Mouse (Mus musculus) heart, embryonic 14.5 days (tissue): ENCODE data around the gene Nuak2. TPM values are rescaled to one million over a fixed set of nuclear protein-coding genes. Genes with fewer than 3 reads are reported as not detected.
A peak's percentile ranks its signal among the peaks of the same experiment; 100 is the strongest.
"Not testable (repeated sequence)": the region's sequence is repeated elsewhere in the genome, so short reads cannot be mapped to it uniquely, and the experiment has no call there.

Experiments
- ATAC-seq: fragments of 200-750 bp; cut with Nextera tagmentation; 2 replicates; pipeline ENCODE4 v1.8.0; 2017; ENCODE audit warnings: low read depth, moderate TSS enrichment; ENCODE audit not compliant: insufficient number of reproducible peaks, insufficient read depth, low FRiP score
- H3K27ac ChIP-seq, 2 experiments: fragments of 200-500 bp in 1 of 2; fragments of 300-500 bp in 1 of 2; sonication (generic) in 1 of 2; replicated peaks in 1 of 2; 2 replicates each; pipeline ENCODE4 v1.5.1; 2012 to 2014; ENCODE audit warnings: low read depth in 2 of 2, low read length in 2 of 2, control low read depth in 1 of 2, mild to moderate bottlenecking in 1 of 2, mixed read lengths in 1 of 2; ENCODE audit not compliant: control insufficient read depth in 1 of 2, insufficient read depth in 1 of 2
- H3K27me3 ChIP-seq: fragments of 300-500 bp; sonication (generic); 2 replicates; pipeline ENCODE4 v1.6.1; 2014; ENCODE audit warnings: mild to moderate bottlenecking, low read length, control low read depth; ENCODE audit not compliant: control insufficient read depth, insufficient read depth
- H3K36me3 ChIP-seq: fragments of 300-500 bp; sonication (generic); 2 replicates; pipeline ENCODE4 v1.6.1; 2014; ENCODE audit warnings: mild to moderate bottlenecking, control low read depth, low read length, mixed read lengths; ENCODE audit not compliant: control insufficient read depth, insufficient read depth
- H3K4me1 ChIP-seq, 2 experiments: fragments of 200-500 bp in 1 of 2; fragments of 300-500 bp in 1 of 2; sonication (generic) in 1 of 2; 2 replicates each; pipeline ENCODE4 v1.6.1; 2012 to 2014; ENCODE audit warnings: low read length in 2 of 2, control low read depth in 1 of 2, mixed read lengths in 1 of 2; ENCODE audit not compliant: control insufficient read depth in 2 of 2, insufficient read depth in 2 of 2
- H3K4me2 ChIP-seq: fragments of 300-500 bp; sonication (generic); 2 replicates; pipeline ENCODE4 v1.6.1; 2014; ENCODE audit warnings: mild to moderate bottlenecking, low read length
- H3K4me3 ChIP-seq, 2 experiments: fragments of 200-500 bp in 1 of 2; fragments of 300-500 bp in 1 of 2; sonication (generic) in 1 of 2; 2 replicates each; pipeline ENCODE4 v1.5.1; 2012 to 2014; ENCODE audit warnings: low read length in 2 of 2, mild to moderate bottlenecking in 2 of 2, control low read depth in 1 of 2, low read depth in 1 of 2, moderate library complexity in 1 of 2; ENCODE audit not compliant: control insufficient read depth in 1 of 2, insufficient read depth in 1 of 2
- H3K9ac ChIP-seq: fragments of 300-500 bp; sonication (generic); 2 replicates; pipeline ENCODE4 v1.6.1; 2014; ENCODE audit warnings: mild to moderate bottlenecking, low read length
- H3K9me3 ChIP-seq: fragments of 300-500 bp; sonication (generic); 2 replicates; pipeline ENCODE4 v1.6.1; 2016; ENCODE audit warnings: low read length, control low read depth; ENCODE audit not compliant: control insufficient read depth
- WGBS: fragments of 180-500 bp; shearing (Covaris S2); extraction: QIAGEN DNeasy Blood & Tissue Kit; methylation state at CpG from one replicate; pipeline ENCODE4 v1.1.7; 2014; 5-methylcytosine and 5-hydroxymethylcytosine counted together
- polyA plus RNA-seq: library from polyadenylated mRNA; unstranded; fragments of >200 nt; fragmentation: Nextera tagmentation; extraction: Ambion mirVana; gene quantifications from 2 replicates; pipeline ENCODE4 v1.2.1, GENCODE M21; 2014

Gene Nuak2
- polyA plus RNA-seq, 1 experiment from 2014 or later, result 2.2 TPM

GRCm38 (mm10) chr1:132346134-132346851 lies 30.4 kb downstream of the Nuak2 start:
- H3K36me3 ChIP-seq, result no peaks in the 10 kb centered on the region
- H3K4me1 ChIP-seq, result peaks cover 9 to 17% of the 10 kb centered on the region in 2 experiments; a peak in 3 of 4 replicates
- 56% methylated on average over 12 of the region's 12 CpGs for WGBS
- H3K9me3 ChIP-seq, result 0 out of 2 replicates have a peak, but pooled peaks cover 6% of the 10 kb centered on the region
- H3K27me3 ChIP-seq, result no peaks in the 10 kb centered on the region
- H3K27ac ChIP-seq, result peak overlapping the region; percentile 30 to 79
- ATAC-seq, result no peak
- H3K4me3 ChIP-seq, result no peak overlapping the region
- H3K9ac ChIP-seq, result no peak overlapping the region
- no peak overlapping the region for H3K4me2 ChIP-seq

GRCm38 (mm10) chr1:132346951-132347350 lies 31.0 kb downstream of the Nuak2 start:
- no peak for ATAC-seq
- Histone ChIP-seq H3K36me3 (no peaks in the 10 kb centered on the region), H3K4me1 (peaks cover 7 to 13% of the 10 kb centered on the region in 2 experiments; a peak in 3 of 4 replicates), H3K27me3 (no peaks in the 10 kb centered on the region), H3K4me2 (no peak overlapping the region), H3K9ac (no peak overlapping the region), H3K9me3 (0 out of 2 replicates have a peak, but pooled peaks cover 6% of the 10 kb centered on the region), H3K4me3 (no peak overlapping the region), H3K27ac (peak overlapping the region; percentile 1 to 79; a peak in 3 of 4 replicates)

GRCm38 (mm10) chr1:132348401-132348800 lies 32.5 kb downstream of the Nuak2 start:
- no peak overlapping the region for H3K4me3 ChIP-seq
- 0 out of 2 replicates have a peak, but pooled peaks cover 6% of the 10 kb centered on the region for H3K9me3 ChIP-seq
- no peak overlapping the region for H3K27ac ChIP-seq
- WGBS, result 84% methylated on average over 5 of the region's 5 CpGs
- no peaks in the 10 kb centered on the region for H3K27me3 ChIP-seq
- no peak overlapping the region for H3K4me2 ChIP-seq
- peaks cover 10 to 12% of the 10 kb centered on the region in 2 experiments; a peak in 3 of 4 replicates for H3K4me1 ChIP-seq
- H3K36me3 ChIP-seq, result no peaks in the 10 kb centered on the region
- H3K9ac ChIP-seq, result no peak overlapping the region
- ATAC-seq, result no peak

GRCm38 (mm10) chr1:132349049-132349448 lies 33.1 kb downstream of the Nuak2 start:
- not testable (repeated sequence) for ATAC-seq

GRCm38 (mm10) chr1:132349601-132350000 lies 33.7 kb downstream of the Nuak2 start:
- H3K4me3 ChIP-seq, H3K27me3 ChIP-seq, H3K36me3 ChIP-seq, H3K4me2 ChIP-seq, H3K9me3 ChIP-seq, ATAC-seq, H3K27ac ChIP-seq, H3K9ac ChIP-seq: not testable (repeated sequence)
- peaks cover 10 to 16% of the 10 kb centered on the region in 2 experiments; a peak in 3 of 4 replicates for H3K4me1 ChIP-seq
- 88% methylated on average over 3 of the region's 3 CpGs for WGBS

More at GRCm38 (mm10) chr1:132349049-132349448, 33.1 kb downstream of the Nuak2 start:
- peaks cover 10 to 16% of the 10 kb centered on the region in 2 experiments; a peak in 3 of 4 replicates for H3K4me1 ChIP-seq
- H3K36me3 ChIP-seq, H3K27ac ChIP-seq, H3K9ac ChIP-seq, H3K4me2 ChIP-seq, H3K27me3 ChIP-seq, H3K9me3 ChIP-seq, H3K4me3 ChIP-seq: not testable (repeated sequence)

GRCm38 (mm10) chr1:132351058-132351457 lies 35.1 kb downstream of the Nuak2 start:
- WGBS, result 87% methylated on average over 4 of the region's 4 CpGs

GRCm38 (mm10) chr1:132353389-132353788 lies 37.5 kb downstream of the Nuak2 start:
- no peak overlapping the region for H3K27ac ChIP-seq
- peaks cover 12 to 17% of the 10 kb centered on the region in 2 experiments for H3K4me1 ChIP-seq
- no peak overlapping the region for H3K4me2 ChIP-seq
- H3K4me3 ChIP-seq, result no peak overlapping the region
- ATAC-seq, result no peak
- H3K9ac ChIP-seq, result no peak overlapping the region
- WGBS, result 30% methylated on average over 5 of the region's 5 CpGs
- 0 out of 2 replicates have a peak, but pooled peaks cover 6% of the 10 kb centered on the region for H3K9me3 ChIP-seq
- peaks cover 21% of the 10 kb centered on the region for H3K36me3 ChIP-seq
- no peaks in the 10 kb centered on the region for H3K27me3 ChIP-seq

More at GRCm38 (mm10) chr1:132351058-132351457, 35.1 kb downstream of the Nuak2 start:
- 0 out of 2 replicates have a peak, but pooled peaks cover 6% of the 10 kb centered on the region for H3K9me3 ChIP-seq
- no peak overlapping the region for H3K4me3 ChIP-seq
- H3K36me3 ChIP-seq, result no peaks in the 10 kb centered on the region; the same call in 1 of the 2 replicates
- H3K27ac ChIP-seq, result no peak overlapping the region
- H3K4me1 ChIP-seq, result peaks cover 19 to 26% of the 10 kb centered on the region in 2 experiments
- H3K27me3 ChIP-seq, result no peaks in the 10 kb centered on the region
- no peak overlapping the region for H3K9ac ChIP-seq
- ATAC-seq, result no peak
- no peak overlapping the region for H3K4me2 ChIP-seq
